Mouse (Mus musculus): Measurements from ENCODE around the gene Itgb3bp.

The Itgb3bp gene

DNA sequence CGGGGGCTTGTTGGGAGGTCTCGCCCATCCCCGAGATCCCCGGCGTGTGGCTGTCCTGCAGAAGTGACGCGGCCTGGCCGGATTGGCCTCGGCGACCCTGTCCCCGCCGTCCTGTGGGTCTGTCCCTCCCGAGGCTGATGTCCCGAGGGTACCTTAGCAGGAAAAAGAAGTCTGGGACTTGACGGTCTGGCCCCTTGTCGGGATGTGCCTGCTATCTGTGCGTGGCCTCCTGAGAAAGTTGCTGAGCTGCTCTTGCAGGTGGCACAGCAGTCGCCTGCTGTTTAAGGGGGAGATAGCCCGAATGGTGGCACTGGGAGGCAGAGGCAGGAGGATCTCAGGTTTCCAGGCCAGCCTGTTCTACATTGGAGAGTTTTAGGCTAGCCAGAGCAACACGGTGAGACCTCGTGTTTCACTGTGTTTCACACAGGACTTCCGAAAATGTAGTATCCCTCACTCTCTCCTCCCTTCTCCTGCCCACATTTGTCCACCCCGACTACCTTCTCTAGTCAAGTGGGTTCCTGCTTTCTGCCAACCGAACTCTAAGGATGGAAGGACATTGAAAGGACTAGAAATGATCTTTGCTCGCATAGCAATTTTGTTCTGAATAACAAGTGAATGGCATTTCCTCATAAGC lies 213.7 kb downstream of the Itgb3bp start:
- DNase-seq, result no peak
